In genomic region chr5:123171646-123172350, GRCm38 (mm10) we compare ENCODE assay signal across 8 mouse cellular contexts. TPM values are rescaled to one million over a fixed set of nuclear protein-coding genes. Genes with fewer than 3 reads are reported as not detected.
A peak's percentile ranks its signal among the peaks of the same experiment; 100 is the strongest.
DNase-seq lines count a peak whose midpoint lies in the region; ATAC-seq lines count a peak whose summit lies in the region.

No protein-coding gene starts in this region.

- H3K9me3 ChIP-seq in hindbrain, embryonic 15.5 days, result no peaks in the 10 kb centered on the region

- H3K4me1 ChIP-seq in hindbrain, embryonic 15.5 days (replicated peaks), result peaks cover 14% of the 10 kb centered on the region

- no peak overlapping the region for H3K27ac ChIP-seq in hindbrain, embryonic 15.5 days (replicated peaks)

- DNase-seq in WW6 (ENCODE audit: low read depth, low spot score), result peak; percentile 92
- DNase-seq in cerebellum, postnatal 4 days (ENCODE audit: low spot score in 2 of 2), result peak; percentile 66 to 86
- DNase-seq in gastrocnemius, adult 18-20 months (ENCODE audit: low spot score), result peak; percentile 85
- DNase-seq in left cerebral cortex, adult 11 months (ENCODE audit: low spot score), result peak; percentile 65
- DNase-seq in lung, postnatal 4 days, result peak; percentile 87 to 91
- DNase-seq in retina, postnatal 7 days (ENCODE audit: low read depth, low spot score), result peak; percentile 62
- peak; percentile 78 for DNase-seq in urinary bladder, adult 2 months (ENCODE audit: low spot score)

- ATAC-seq in hindbrain, embryonic 15.5 days (ENCODE audit: low FRiP score, low read depth), result peak; percentile 64

- H3K4me2 ChIP-seq in hindbrain, embryonic 15.5 days, result peak overlapping the region; percentile 48

- H3K27me3 ChIP-seq in hindbrain, embryonic 15.5 days, result no peaks in the 10 kb centered on the region

- 0 out of 2 replicates have a peak overlapping the region, but pooled peaks have one; percentile 10 for H3K4me3 ChIP-seq in hindbrain, embryonic 15.5 days

- WGBS in hindbrain, embryonic 15.5 days, result 10% methylated on average over 22 of the region's 22 CpGs

- H3K36me3 ChIP-seq in hindbrain, embryonic 15.5 days, result peaks cover 2% of the 10 kb centered on the region; the same call in 1 of the 2 replicates

- no peak overlapping the region for H3K9ac ChIP-seq in hindbrain, embryonic 15.5 days

RNA-seq across cellular contexts. Expression of gene Psmd9, which starts 2.6 kb away (rescaled TPM):
- total RNA-seq in gastrocnemius, adult 18-20 months (2021), result 10 to 100 TPM; 12.0 to 15.0 TPM
- polyA plus RNA-seq in hindbrain, embryonic 15.5 days (2015; fragmentation: Nextera tagmentation; extraction: Ambion mirVana), result 75.3 and 75.7 TPM in 2 replicates
- polyA plus RNA-seq in urinary bladder, adult 2 months (2012; rRNA removed), result 24.8 and 26.7 TPM in 2 replicates

RNA-seq across cellular contexts. Expression of gene Hpd, which starts 10.7 kb away (rescaled TPM):
- under 1 TPM; 0.21 to 0.69 TPM for total RNA-seq in gastrocnemius, adult 18-20 months (2021)
- not detected in 2 replicates for polyA plus RNA-seq in hindbrain, embryonic 15.5 days (2015; fragmentation: Nextera tagmentation; extraction: Ambion mirVana)
- 0.27 and 0.45 TPM in 2 replicates for polyA plus RNA-seq in urinary bladder, adult 2 months (2012; rRNA removed)

RNA-seq across cellular contexts. Expression of gene Setd1b, which starts 29.8 kb away (rescaled TPM):
- 1 to 10 TPM; 9.0 to 9.8 TPM for total RNA-seq in gastrocnemius, adult 18-20 months (2021)
- polyA plus RNA-seq in hindbrain, embryonic 15.5 days (2015; fragmentation: Nextera tagmentation; extraction: Ambion mirVana), result 10.9 and 11.7 TPM in 2 replicates
- polyA plus RNA-seq in urinary bladder, adult 2 months (2012; rRNA removed), result 3.1 and 10.4 TPM in 2 replicates

RNA-seq across cellular contexts. Expression of gene Rhof, which starts 39.3 kb away (rescaled TPM):
- under 1 TPM; 0.09 to 0.24 TPM for total RNA-seq in gastrocnemius, adult 18-20 months (2021)
- 16.7 and 19.3 TPM in 2 replicates for polyA plus RNA-seq in hindbrain, embryonic 15.5 days (2015; fragmentation: Nextera tagmentation; extraction: Ambion mirVana)
- polyA plus RNA-seq in urinary bladder, adult 2 months (2012; rRNA removed), result 1.6 and 1.8 TPM in 2 replicates
